Mouse (Mus musculus) c-Kit-positive CD71-positive TER-119-negative erythroid progenitor cells, embryonic 14.5 days (primary cell): ENCODE measurements around the gene Kif2c.

Source experiments
- DNase-seq: peaks from one replicate; pipeline ENCODE4 v3.0.0-alpha.2; 2013; ENCODE audit warnings: low read depth

Gene Kif2c

DNA sequence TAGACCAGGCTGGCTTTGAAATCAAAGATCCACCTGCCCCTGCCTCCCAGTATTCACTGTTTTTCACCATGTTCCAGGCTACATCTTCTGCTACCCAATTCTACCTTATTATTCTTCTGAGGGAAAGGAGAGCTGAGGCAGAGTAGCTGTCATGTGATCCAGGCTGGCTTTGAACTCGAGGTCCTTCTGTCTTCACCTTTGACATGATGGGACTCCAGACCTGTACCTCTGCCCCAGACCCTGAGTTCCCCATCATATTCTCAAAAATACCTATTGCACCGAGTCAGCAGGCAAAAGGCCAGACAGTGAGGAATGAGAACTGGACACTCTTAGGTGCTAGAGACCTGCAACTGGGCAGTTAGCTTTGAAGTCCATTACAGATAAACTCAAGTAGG is 47.8 kb downstream of the Kif2c start:
- DNase-seq, result no peak

DNA sequence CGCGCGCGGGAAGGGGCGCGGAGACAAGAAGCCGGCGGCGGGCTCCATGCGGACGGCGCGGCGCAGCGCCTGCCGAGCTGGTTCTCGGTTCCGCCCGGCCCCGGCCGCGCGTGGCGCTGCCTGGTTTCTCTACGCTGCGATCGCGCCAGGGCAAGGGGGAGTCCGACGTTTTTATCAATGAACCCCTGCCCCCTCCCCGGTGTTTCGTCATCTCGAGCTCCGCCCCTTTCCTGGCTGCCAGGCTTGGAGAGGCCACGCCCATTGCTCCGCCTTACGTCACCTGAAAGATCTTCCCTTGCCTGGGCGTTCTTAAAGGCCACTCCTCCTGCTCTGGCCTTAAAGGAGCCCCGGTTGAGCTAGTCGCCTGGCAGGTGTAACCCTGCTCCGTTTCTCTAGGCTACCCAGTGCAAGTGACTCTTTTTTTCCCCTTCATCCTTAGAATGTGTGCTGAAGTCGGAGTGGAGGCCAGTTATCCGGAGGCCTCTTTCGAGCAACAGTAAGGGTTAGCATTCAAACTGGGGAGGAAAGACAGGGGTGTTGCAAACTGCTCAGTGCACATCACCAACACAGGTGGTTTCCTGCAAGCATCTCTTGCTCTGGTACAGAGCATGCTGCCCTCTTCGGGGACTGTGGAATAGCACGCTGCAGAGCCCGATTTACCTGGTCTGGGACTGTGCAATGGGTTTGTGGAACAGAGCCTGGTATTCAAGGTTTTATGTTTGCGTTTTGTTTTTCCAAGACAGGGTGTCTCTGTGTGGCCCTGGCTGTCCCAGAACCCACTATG is 48.4 kb downstream of the Kif2c start, which contains the start of gene Plk3:
Gene Plk3 (minus strand): TSS at position 147 of the 784 bp plus-strand sequence.
- peak; percentile 97 for DNase-seq

DNA sequence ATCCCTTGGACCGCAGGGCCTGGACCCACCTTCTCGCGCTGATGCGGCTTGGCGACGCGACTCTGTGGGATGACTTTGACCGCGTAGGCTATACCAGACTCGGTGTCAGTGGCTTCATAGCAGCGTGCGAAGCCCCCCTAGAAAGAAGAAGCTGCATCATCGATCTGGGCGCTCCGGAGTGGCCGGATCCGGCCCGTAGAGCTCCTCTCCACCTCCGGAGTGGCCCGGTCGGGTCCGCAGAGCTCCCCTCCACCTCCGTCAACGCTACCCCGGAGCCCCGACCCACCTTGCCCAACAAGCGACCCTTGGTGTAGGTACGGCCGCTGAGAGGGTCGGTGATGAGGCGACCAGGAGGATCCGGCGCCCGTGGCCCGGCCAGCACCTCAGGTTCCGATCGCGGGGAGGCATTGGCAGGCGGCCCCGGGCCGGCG is 49.1 kb downstream of the Kif2c start:
- DNase-seq, result no peak

DNA sequence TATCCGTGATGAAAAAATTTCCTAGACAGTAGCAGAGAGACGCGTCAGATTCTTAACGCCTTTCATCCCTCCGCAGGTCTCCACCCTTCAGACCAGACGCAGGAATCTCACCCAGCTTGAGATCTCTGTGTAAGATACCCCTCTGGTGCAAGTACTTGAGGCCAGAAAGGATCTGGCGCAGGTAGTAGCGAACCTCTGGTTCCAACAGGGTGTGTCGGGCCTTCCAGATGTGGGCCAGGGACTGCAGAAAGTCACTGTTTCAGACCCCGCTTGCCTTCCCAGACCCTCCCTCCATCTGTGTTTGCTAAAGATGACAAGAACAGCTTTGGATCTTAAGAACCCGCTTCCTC is 49.7 kb downstream of the Kif2c start:
- DNase-seq, result no peak

DNA sequence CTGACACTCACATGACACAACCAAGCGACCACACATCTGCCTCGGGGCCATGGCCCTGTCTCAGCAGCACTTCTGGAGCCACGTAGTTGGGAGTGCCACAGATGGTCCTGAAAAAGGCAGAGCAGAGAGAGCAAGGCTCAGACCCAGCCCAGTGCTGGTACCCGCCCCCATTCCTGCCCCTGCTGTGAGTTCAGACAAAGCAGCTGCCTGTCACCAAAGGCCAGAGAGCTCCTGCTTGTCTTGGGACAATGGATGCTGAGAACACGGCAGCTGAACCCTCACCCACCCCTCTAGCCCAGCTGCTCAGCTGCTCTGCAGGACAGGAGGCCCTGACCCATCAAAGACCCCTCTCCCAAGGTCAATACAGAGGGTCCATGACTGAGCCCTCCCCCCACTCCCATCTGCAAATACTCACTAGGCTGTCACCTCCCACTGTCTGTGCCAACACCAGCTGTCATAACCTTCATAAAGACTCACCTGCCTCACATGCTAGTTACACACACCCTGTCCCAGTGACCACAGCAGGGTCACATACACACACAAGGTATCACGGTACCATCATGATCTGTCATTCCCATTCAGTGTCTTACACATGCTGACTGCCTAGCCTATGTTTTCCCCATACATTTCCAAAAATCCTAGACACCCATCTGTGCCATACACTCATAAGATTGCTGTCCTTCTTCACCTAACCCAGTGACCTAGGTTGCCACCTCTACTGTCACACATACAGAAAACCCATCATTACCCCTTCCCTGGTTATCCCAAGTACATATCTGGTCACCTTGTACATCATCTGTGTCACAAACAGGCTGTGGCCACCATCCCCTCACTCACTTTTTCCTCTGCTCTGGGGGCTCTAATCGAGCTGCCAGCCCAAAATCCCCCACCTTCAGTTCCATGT is 50.3 kb downstream of the Kif2c start:
- DNase-seq, result no peak

DNA sequence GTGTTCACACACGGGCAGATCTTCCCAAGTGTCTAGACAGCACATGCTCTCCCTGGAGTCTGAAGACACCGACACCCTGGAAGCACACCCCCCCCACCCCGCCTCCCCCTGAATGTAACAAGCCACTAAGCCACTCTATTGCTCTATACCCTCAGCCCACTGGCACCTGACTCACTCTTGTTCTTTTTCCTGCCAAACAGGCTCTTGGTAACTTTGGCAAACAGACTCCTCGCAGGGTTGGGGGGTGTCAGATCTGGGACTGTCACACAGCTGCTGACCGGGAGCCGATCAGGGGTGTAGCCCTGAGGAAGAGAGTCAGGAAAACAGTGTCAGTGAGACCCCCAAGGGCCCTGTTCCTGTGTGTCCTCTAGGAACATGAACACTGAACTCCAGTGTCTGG is 51.2 kb downstream of the Kif2c start:
- DNase-seq, result no peak

DNA sequence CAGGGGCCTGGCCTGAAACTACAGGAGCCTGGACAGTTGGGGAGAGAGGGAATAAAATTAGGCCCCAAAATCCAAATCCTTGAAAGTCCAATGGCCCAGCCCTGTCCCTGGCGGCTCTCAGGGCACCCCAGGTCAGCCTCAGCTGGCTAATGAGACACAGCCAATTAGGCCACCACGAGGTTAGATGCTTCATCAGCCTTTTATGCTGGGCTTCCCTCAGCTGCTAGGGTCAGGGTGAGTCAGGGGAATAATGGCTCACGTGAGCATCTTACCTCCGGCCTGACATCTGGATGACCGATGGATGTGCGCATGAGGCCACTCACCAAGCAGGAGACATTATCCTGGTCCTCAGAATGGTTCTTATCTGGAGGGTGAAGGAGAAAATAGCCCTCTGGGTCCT is 51.6 kb downstream of the Kif2c start:
- no peak for DNase-seq

DNA sequence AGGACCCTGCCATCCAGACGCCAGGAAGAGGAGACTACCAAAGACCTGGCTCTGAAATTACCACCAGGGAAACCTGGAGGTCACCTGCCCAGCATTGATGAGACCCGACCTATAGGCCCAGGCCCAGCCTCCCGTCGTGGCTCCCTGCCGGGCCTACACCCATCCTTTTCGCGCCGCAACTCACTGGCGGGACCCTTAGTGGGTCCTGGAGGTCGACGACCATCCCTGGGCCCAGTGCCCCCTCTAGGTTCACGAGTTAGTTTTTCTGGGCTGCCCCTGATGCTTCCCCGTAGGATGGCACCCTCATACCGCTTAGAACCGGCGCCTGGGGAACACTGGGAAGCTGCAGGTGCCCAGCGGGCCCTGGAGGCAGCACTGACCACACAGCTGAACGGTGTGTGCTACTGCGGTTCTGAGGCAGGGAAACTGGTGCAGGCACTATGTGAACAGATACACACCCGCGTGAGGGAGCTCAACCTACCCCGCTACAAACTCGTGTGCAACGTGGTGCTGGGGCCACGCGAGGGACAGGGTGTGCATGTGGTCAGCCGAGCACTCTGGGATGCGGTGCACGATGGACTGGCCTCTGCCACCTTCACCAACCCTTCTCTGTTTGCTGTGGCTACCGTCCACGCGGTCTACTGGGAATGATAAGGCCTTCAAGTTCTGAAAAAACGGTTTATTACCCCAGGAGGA is 54.3 kb downstream of the Kif2c start:
- DNase-seq, result no peak

DNA sequence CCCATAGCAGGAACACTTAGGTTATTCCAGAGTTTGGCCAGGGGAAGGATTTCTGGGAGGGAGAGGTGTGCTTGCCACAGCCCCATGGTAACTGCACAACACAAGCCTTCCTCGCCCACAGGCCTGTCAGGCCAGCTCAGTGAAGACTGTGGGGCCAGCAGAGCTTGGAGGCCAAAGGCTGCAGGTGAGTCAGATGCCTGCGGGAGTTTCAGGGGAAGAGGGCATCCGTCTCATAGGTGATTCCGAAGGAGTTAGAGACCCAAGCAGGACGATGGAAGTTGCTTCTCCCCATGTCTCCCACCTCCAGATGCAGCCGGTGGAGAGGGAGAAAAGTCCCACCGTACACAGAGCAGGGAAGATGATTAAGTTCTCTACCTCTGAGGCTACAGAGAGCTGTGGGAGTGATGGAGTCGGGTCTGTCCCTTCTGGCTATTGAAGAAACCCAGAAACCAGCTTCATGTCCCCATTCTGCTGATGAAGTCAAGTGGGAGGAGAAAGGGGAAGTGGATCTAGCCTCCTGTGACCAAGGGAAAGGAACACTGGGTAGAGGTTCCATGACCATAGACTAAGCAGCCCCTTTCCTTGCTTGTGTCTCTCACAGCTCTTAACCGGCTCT is 55.7 kb downstream of the Kif2c start, which contains the start of gene Tctex1d4:
Gene Tctex1d4 (plus strand): TSS at position 120 of the 616 bp plus-strand sequence.
- DNase-seq, result no peak

DNA sequence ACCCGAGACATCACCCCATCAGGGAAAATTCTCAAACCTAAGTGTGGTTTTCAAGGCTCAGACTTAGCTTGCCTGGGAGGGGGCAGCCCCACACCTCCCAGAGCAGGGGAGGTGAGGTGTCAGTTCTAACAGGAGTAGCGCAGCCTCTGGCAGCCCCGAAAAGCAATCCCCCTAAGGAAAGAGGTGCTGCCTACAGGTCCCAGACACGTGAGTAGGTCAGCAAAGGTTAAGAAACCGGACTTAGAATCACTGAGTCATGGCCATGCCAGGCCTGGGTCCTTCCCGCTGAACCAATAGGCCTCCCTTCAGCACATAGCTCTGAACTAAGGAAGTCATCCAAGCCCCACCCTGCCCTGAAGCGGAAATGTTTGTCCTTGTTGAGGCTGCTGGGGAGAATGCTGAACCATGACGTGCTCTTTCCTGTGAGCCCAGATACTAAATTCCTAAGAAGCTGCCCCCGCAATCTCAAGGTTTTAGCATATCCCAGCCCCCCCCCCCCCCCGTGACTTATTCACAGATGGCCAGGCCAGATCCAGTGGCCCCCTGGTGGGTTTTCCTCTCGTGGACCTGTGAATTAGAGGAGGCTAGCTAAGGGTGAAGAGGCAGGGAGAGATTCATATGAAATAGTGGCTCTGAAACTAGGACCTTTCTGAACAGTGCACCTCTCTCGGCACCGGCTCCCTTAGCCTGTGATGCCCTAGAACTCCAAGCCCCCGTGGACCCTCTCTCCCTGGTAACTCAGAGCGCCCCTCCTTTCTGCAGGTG is 56.3 kb downstream of the Kif2c start:
- DNase-seq, result no peak

DNA sequence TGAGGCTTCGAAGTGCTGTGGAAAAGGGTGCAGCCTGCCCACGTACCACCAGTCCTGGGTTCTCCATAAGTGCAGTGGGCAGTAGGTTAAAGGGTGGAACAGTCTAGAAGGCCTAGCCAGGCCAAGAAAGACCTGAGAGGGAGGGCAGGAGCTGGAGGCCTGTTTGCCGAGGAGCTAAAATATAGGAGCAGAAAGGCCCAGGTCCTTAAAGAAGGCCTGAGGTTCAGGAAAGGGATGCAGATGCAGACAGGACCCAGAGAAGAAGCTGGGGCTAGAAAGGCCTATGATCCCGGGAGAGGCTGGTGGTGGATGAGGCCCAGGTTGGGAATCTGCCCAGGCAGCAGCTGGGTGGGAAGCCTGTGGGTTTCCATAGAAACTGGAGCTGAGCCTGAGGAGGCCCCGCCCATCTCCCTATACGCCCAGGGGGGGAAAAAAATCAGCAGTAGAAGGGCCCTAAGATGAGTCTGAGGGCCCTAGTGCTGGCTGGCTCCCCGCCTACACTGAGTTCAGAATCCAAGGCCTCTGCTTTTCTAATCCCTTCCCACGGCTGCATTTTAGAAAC is 57.0 kb downstream of the Kif2c start, which contains the start of gene Btbd19:
Gene Btbd19 (minus strand): TSS at position 378 of the 562 bp plus-strand sequence.
- no peak for DNase-seq

DNA sequence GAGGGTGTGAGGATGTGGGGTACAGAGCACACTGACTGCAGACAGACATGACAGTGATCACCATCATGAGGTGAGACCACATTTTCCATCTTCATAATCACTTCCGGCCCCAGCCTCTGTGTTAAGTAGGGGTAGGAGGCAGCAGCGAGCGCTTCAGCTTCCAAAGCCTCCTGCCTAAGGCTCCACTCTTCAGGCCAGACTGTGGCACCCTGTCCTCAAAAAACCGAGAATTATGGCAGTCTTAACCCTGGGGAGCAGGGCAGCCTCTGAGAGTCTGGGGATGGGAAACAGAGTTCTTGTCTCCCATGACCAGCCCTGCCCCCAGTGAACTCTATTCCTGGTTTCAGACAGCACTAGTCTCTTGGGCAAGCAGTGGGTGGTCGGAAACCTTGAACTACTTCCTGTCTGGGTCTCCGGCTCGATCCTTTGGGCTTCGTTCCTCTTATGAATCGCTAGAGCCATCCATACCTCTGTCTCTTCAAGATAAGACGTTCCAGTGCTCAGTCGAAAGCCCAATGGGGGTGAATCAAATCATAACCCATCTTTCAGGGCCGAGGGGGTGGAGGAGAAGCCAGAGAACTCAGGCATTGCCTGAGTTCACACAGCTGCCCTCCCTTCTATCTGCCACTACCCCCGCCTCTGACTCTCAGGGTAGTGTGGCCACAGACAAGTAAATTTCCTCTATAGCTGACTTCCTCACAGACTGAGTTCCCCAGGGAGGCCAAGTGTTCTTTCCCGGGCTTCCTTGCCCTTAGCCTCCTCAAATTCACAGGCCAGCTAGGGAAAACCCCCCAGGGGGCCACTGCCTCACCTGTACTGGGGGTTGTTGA is 57.7 kb downstream of the Kif2c start:
- DNase-seq, result peak; percentile 43

DNA sequence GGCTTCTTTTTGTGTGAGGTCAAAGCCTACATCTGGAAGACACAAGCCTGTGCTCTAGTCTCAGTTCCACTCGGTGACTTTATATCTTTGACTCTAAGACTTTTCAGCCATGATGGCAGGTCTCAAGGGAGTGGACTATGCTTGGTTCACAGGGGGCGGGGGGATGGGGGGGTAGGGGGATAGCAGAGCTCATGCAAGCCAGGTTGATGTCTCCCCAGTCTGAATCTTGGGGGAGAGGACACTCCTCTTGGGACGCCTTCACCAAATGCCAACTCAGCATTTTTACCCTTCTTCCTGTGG is 58.3 kb downstream of the Kif2c start:
- no peak for DNase-seq

DNA sequence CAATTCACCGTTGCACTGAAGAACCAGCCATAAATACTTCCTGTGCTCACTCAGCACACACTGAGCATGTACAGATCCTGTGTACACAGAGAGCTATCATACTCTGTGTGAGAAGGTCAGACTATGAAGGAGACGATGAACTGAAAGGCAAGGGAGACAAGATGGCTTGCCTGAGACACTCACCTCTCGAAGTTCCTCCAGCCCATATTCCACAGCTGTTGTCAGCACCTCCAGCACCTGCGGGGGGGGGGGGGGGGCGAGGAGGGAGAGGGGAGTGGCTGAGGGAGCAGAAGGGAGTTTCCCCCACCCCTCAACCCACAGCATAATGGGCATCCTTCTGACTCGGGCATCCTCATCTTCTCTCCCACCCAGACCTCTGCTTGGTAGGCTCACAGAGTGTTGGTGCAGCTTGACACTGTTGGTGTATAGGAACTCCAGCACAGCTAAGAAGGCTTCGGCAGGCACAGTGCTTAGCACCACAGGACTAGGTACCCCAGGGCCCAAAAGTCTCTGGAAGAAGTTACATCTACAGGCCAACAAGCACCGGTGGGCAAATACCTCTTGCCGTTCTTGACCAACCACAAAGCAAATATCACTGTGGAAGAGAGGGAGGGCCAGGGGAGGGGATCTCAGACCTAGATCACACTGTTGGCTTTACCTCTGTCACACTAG is 58.8 kb downstream of the Kif2c start:
- no peak for DNase-seq

DNA sequence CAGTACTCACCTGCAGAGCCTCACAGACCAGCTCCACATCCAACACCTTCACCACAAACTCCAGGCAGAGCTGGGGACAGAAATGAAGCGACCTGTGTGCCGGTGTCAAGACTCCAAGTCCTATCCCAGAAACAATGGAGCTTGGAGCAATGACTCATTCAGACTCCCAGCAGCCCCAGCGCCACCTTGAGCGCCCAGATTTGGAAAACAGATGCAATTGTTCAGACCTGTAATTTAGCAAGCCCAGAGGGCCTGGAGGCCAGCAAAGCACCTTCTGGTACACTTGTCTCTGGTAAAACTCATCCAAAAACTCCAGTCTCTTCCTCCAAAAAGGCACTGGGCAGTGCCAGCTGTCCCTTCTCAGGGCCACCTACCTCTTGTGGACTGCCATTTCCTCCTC is 60.2 kb downstream of the Kif2c start:
- no peak for DNase-seq

DNA sequence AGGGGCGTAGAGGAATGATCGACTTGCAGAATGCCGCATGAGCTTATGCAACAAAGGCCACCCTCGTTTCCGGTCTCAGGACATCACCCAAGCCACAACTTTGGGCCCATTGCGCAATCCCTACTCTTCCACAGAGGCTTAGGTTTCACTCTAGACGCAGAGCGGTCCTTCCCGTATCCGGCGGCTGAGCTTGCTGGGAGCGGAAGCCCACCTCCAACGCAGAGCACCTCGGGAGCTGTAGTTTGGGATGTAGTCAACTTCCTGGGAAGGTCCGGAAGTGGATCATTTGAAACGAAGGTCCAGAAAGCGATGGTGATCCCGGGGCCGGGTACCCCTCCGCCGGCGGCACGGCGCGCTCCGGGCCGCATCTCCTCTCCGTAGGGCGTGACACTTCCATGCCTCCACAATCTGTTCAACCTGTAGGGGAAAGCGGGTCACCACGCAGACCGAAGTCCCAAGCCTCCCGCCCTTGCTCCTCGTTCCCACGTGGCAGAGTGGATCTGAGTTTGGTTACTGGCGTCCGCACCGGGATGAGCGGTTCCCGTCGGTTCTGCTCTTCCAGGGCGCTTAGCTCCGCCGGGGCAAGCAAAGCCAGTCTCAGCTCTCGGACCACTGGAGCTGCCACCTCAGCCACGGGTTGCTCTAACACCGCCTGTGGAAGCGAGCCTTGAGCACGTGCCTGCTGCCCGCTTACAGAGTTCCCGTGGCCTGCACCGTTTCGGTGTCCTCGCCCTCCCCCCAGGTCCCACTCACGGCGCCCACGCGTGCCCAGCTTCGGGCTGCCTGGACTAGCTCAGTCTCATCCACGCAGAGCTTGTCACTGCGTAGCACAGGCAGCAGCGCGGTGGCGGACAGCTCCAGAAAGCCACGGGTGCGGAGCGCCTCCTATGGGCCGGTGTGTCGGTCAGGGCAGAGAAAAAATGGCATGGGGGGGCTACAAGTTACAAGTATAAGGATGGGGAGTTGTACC is 61.7 kb downstream of the Kif2c start:
- DNase-seq, result peak; percentile 91

DNA sequence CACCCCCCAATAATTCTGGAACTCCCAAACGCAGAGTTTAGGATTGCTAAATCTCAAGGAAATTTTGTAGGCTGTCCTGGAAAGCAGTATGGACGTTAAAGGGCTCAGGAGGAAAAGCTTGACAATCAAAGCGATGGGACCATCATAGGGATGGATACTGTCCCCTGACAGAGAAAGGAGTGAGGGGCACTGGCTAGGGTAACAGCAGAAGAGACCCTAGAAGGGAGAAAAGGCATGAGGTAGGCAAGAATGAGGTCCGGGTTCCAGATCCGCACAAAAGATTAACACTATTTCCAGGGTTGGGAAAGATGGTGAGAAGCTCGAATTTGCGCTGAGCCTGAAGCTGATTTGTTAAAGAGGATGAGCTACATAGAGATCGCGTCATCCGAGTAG is 62.4 kb downstream of the Kif2c start:
- DNase-seq, result no peak

DNA sequence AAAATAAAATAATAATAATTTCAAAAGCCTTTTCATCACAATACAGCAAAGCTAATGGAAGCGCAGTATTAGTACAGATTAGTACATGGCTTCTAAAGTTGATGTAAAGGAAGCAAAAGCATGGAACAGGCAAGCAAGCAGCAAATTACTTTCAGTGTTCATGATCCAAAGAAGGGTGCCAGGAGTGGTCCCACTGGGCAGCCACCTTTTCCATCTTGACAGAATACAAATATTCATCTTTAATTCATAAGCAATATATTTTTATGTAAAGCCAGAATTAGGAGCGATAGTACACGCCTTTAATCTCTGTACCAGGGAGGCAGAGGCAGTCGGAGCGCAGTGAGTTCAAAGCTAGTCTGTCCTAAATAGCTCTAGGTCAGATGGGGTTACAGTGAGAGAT is 62.8 kb downstream of the Kif2c start:
- no peak for DNase-seq
